Mouse (Mus musculus): ENCODE data around the gene Efna1.

DNA sequence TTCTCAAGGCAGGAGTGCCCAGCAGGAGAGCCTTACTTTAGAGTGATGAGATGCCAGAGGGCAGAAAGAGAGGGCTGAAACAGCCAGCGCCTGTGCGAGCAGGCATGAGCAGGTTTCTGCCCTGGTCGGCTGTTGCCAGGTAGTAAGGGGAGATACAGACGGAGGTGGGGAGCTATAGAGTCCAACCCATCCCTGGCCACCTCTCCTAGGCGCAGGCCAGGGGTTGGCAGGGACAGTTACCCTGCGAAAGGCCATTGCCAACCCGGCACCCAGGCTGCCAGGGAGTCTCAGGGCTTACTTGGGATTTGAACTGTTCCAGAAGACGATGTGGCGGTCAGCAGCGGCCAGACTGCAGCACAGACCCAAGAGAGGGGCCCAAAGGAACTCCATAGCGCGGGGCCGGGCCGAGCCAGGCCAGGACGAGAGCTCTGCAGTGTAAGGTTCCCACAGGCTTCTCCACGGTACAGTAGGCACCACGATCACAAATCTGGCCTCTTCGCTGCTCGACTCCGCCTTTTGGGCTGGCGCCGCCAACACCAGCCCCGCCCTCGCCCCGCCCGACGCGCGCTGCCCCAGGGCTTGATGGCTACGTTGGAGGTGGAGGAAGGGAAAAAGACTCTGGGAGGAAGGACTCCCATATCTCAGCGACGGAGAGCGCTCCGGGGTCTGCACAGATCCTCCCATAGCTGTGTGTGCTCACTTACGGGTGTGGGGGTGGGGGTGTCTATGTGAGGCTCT is 1.6 kb downstream of the Efna1 start:
- TF ChIP-seq CTCF (IDR thresholded peaks at IDR 0.05; ENCODE audit: control insufficient read depth, insufficient read depth, insufficient read length) (no peak), MAX (IDR thresholded peaks at IDR 0.05) (no peak), MYOG (IDR thresholded peaks at IDR 0.05; ENCODE audit: control insufficient read depth, extremely low read depth, insufficient read length) (no peak), CEBPB (IDR thresholded peaks at IDR 0.05; ENCODE audit: low read depth) (no peak), USF1 (IDR thresholded peaks at IDR 0.05; ENCODE audit: low read depth) (no peak), MYOD1 (IDR thresholded peaks at IDR 0.05; ENCODE audit: control insufficient read depth, insufficient read length, low read depth) (no peak), FOSL1 (IDR thresholded peaks at IDR 0.05; ENCODE audit: insufficient read depth, low read length, poor library complexity, severe bottlenecking) (no peak)
